Mouse (Mus musculus) MEL (cell line): ENCODE measurements around the gene Xirp2. TPM values are rescaled to one million over a fixed set of nuclear protein-coding genes. Genes with fewer than 3 reads are reported as not detected.

Experiments
- DNase-seq: peaks from one replicate; pipeline ENCODE4 v3.0.0; 2011; ENCODE audit warnings: low read depth, low spot score
- H3K27ac ChIP-seq: 2 replicates; pipeline ENCODE4 v1.5.1; 2012; ENCODE audit warnings: low read depth, mild to moderate bottlenecking, control low read depth, low read length, moderate library complexity; ENCODE audit not compliant: control insufficient read depth
- H3K27me3 ChIP-seq, 2 experiments: fragments of 150-350 bp in 1 of 2; sonication (generic) in 1 of 2; 2 replicates each; pipeline ENCODE4 v1.6.1; 2012; ENCODE audit warnings: low read length in 2 of 2, mild to moderate bottlenecking in 2 of 2, improper control_type of control experiment in 1 of 2, moderate library complexity in 1 of 2; ENCODE audit not compliant: insufficient read depth in 2 of 2, control insufficient read depth in 1 of 2
- H3K36me3 ChIP-seq, 2 experiments: 2 replicates each; pipeline ENCODE4 v1.6.1; 2012 to 2014; ENCODE audit warnings: low read length in 2 of 2, improper control_type of control experiment in 1 of 2, inconsistent platforms in 1 of 2, mild to moderate bottlenecking in 1 of 2; ENCODE audit not compliant: insufficient read depth in 2 of 2, control insufficient read depth in 1 of 2
- H3K4me1 ChIP-seq, 2 experiments: fragments of 150-350 bp in 1 of 2; sonication (generic) in 1 of 2; 2 replicates each; pipeline ENCODE4 v1.6.1; 2012; ENCODE audit warnings: low read length in 2 of 2, improper control_type of control experiment in 1 of 2, mild to moderate bottlenecking in 1 of 2; ENCODE audit not compliant: insufficient read depth in 2 of 2, control insufficient read depth in 1 of 2
- H3K4me3 ChIP-seq, 2 experiments: fragments of 150-350 bp in 1 of 2; sonication (generic) in 1 of 2; 2 replicates each; pipeline ENCODE4 v1.5.1; 2012; ENCODE audit warnings: low read depth in 2 of 2, low read length in 2 of 2, mild to moderate bottlenecking in 2 of 2, moderate library complexity in 2 of 2, control low read depth in 1 of 2, improper control_type of control experiment in 1 of 2; ENCODE audit not compliant: control insufficient read depth in 1 of 2, insufficient read depth in 1 of 2
- H3K79me2 ChIP-seq: 2 replicates; pipeline ENCODE4 v1.6.1; 2012; ENCODE audit warnings: mild to moderate bottlenecking, low read length, moderate library complexity; ENCODE audit not compliant: control insufficient read depth, poor library complexity, insufficient read depth
- H3K9ac ChIP-seq: 2 replicates; pipeline ENCODE4 v1.6.1; 2012; ENCODE audit warnings: low read depth, mild to moderate bottlenecking, control low read depth, low read length, moderate library complexity; ENCODE audit not compliant: control insufficient read depth, poor library complexity, severe bottlenecking
- H3K9me3 ChIP-seq: fragments of 150-350 bp; sonication (generic); replicated peaks from 2 replicates; pipeline ENCODE4 v1.6.1; 2012; ENCODE audit warnings: mild to moderate bottlenecking, low read length, improper control_type of control experiment, moderate library complexity; ENCODE audit not compliant: insufficient read depth
- BHLHE40 ChIP-seq: IDR thresholded peaks from 2 replicates; pipeline ENCODE4 v1.6.1; 2012; ENCODE audit warnings: low read depth, mild to moderate bottlenecking, inconsistent platforms, low read length, improper control_type of control experiment, borderline replicate concordance
- CHD1 ChIP-seq: IDR thresholded peaks from 2 replicates; pipeline ENCODE4 v1.6.1; 2012; ENCODE audit warnings: low read depth, mild to moderate bottlenecking, inconsistent platforms, low read length, improper control_type of control experiment
- ELF1 ChIP-seq: IDR thresholded peaks from 2 replicates; pipeline ENCODE4 v1.6.1; 2014; ENCODE audit warnings: low read depth, mild to moderate bottlenecking, inconsistent platforms, low read length, improper control_type of control experiment, moderate library complexity
- ETS1 ChIP-seq: IDR thresholded peaks from 2 replicates; pipeline ENCODE4 v1.6.1; 2012; ENCODE audit warnings: low read depth, mild to moderate bottlenecking, inconsistent platforms, low read length, improper control_type of control experiment, moderate library complexity
- GATA1 ChIP-seq: IDR thresholded peaks from 2 replicates; pipeline ENCODE4 v1.6.1; 2011; ENCODE audit warnings: low read depth, low read length, improper control_type of control experiment
- HCFC1 ChIP-seq: IDR thresholded peaks from 2 replicates; pipeline ENCODE4 v1.6.1; 2012; ENCODE audit warnings: low read depth, mild to moderate bottlenecking, inconsistent platforms, low read length, improper control_type of control experiment, moderate library complexity
- KAT2A ChIP-seq: conservative IDR thresholded peaks from 2 replicates; pipeline ENCODE4 v1.6.1; 2012; ENCODE audit warnings: low read depth, low read length, improper control_type of control experiment, inconsistent platforms
- MAZ ChIP-seq: IDR thresholded peaks from 2 replicates; pipeline ENCODE4 v1.6.1; 2012; ENCODE audit warnings: low read depth, mild to moderate bottlenecking, inconsistent platforms, low read length, improper control_type of control experiment
- MEF2A ChIP-seq: IDR thresholded peaks from 2 replicates; pipeline ENCODE4 v1.6.1; 2014; ENCODE audit warnings: low read depth, mild to moderate bottlenecking, inconsistent platforms, low read length, improper control_type of control experiment; ENCODE audit not compliant: poor library complexity, insufficient replicate concordance, severe bottlenecking; ENCODE audit errors: extremely low read depth
- MXI1 ChIP-seq: IDR thresholded peaks from 2 replicates; pipeline ENCODE4 v1.6.1; 2011; ENCODE audit warnings: mild to moderate bottlenecking, low read depth, low read length, improper control_type of control experiment
- MYB ChIP-seq: IDR thresholded peaks from 2 replicates; pipeline ENCODE4 v1.6.1; 2011; ENCODE audit warnings: mild to moderate bottlenecking, low read depth, low read length, improper control_type of control experiment
- MYC ChIP-seq: IDR thresholded peaks from 2 replicates; pipeline ENCODE4 v1.6.1; 2011; ENCODE audit warnings: low read depth, mild to moderate bottlenecking, low read length, improper control_type of control experiment, moderate library complexity
- NELFE ChIP-seq: IDR thresholded peaks from 2 replicates; pipeline ENCODE4 v1.6.1; 2011; ENCODE audit warnings: low read depth, low read length, improper control_type of control experiment
- NRF1 ChIP-seq: IDR thresholded peaks from 2 replicates; pipeline ENCODE4 v1.6.1; 2014; ENCODE audit warnings: low read depth, mild to moderate bottlenecking, inconsistent platforms, low read length, improper control_type of control experiment, moderate library complexity; ENCODE audit not compliant: poor library complexity, insufficient read depth, severe bottlenecking
- POLR2AphosphoS2 ChIP-seq: IDR thresholded peaks from 2 replicates; pipeline ENCODE4 v1.6.1; 2011; ENCODE audit warnings: low read length, improper control_type of control experiment
- POLR2AphosphoS5 ChIP-seq: IDR thresholded peaks from 2 replicates; pipeline ENCODE4 v1.6.1; 2012; ENCODE audit warnings: low read depth, borderline replicate concordance, mild to moderate bottlenecking, inconsistent platforms, low read length, moderate library complexity, mixed read lengths
- SIN3A ChIP-seq: IDR thresholded peaks from 2 replicates; pipeline ENCODE4 v1.6.1; 2012; ENCODE audit warnings: low read length, improper control_type of control experiment, inconsistent platforms
- SMC3 ChIP-seq: IDR thresholded peaks from 2 replicates; pipeline ENCODE4 v1.6.1; 2011; ENCODE audit warnings: low read depth, low read length, improper control_type of control experiment
- TAL1 ChIP-seq: IDR thresholded peaks from 2 replicates; pipeline ENCODE4 v1.6.1; 2012; ENCODE audit warnings: mild to moderate bottlenecking, inconsistent platforms, low read length, moderate library complexity, mixed read lengths
- TBP ChIP-seq: IDR thresholded peaks from 2 replicates; pipeline ENCODE4 v1.8.0; 2011; ENCODE audit warnings: low read depth, low read length, improper control_type of control experiment
- TCF12 ChIP-seq: IDR thresholded peaks from 2 replicates; pipeline ENCODE4 v1.6.1; 2014; ENCODE audit warnings: low read depth, mild to moderate bottlenecking, inconsistent platforms, low read length, improper control_type of control experiment, moderate library complexity
- UBTF ChIP-seq: IDR thresholded peaks from 2 replicates; pipeline ENCODE4 v1.6.1; 2012; ENCODE audit warnings: low read depth, mild to moderate bottlenecking, inconsistent platforms, low read length, improper control_type of control experiment, moderate library complexity, borderline replicate concordance; ENCODE audit not compliant: insufficient read depth
- USF1 ChIP-seq: IDR thresholded peaks from 2 replicates; pipeline ENCODE4 v1.6.1; 2014; ENCODE audit warnings: low read depth, mild to moderate bottlenecking, inconsistent platforms, low read length, improper control_type of control experiment, moderate library complexity
- USF2 ChIP-seq, 2 experiments: IDR thresholded peaks; 2 replicates each; pipeline ENCODE4 v1.6.1; 2011 to 2012; ENCODE audit warnings: improper control_type of control experiment in 2 of 2, low read length in 2 of 2, borderline replicate concordance in 1 of 2, inconsistent platforms in 1 of 2, low read depth in 1 of 2, mild to moderate bottlenecking in 1 of 2; ENCODE audit not compliant: insufficient read depth in 1 of 2
- ZC3H11A ChIP-seq: IDR thresholded peaks from 2 replicates; pipeline ENCODE4 v1.6.1; 2012; ENCODE audit warnings: low read depth, mild to moderate bottlenecking, inconsistent platforms, low read length, improper control_type of control experiment
- ZMIZ1 ChIP-seq: IDR thresholded peaks from 2 replicates; pipeline ENCODE4 v1.6.1; 2012; ENCODE audit warnings: low read depth, mild to moderate bottlenecking, inconsistent platforms, low read length, improper control_type of control experiment, moderate library complexity
- polyA plus RNA-seq, 2 experiments: library from polyadenylated mRNA; stranded (reverse) in 1 of 2; unstranded in 1 of 2; fragments of >175 nt in 1 of 2; fragments of >200 nt in 1 of 2; gene quantifications; 2 replicates each; pipeline versions ENCODE4 v1.2.1 to v1.2.4; 2012; ENCODE audit warnings: low replicate concordance in 2 of 2, low read depth in 1 of 2; ENCODE audit not compliant: insufficient read length in 2 of 2, insufficient read depth in 1 of 2, missing spikeins in 1 of 2
- total RNA-seq: library from RNA; depleted of rRNA; stranded (reverse); fragments of 300-350 nt; gene quantifications from 2 replicates; pipeline ENCODE4 v1.2.3, GENCODE M21; 2012

The Xirp2 gene
- total and polyA plus RNA-seq, 3 experiments, result not detected

DNA sequence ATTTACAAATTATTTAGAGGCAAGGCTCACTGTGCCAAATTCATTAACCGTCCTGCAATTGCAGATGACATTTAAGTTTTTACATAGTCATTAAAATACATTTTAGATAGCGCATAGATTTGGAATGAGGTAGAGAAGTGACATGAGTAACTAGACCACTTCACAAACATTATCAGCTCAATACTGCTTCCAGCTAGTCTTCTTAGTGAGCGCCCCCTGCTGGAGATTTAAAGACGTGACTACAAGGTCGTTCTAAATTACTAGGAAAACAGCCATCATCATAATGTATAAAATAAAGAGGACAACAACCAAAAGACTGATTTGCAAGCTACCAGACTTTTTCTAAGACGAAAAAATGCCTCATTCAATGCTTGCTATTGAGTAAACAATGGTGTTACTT, 32.0 kb downstream of the Xirp2 start (continued):
- TF ChIP-seq POLR2AphosphoS2, result no peak
- TF ChIP-seq GATA1, result no peak
- no peak for TF ChIP-seq UBTF
- TF ChIP-seq ETS1, result no peak
- TF ChIP-seq BHLHE40, result no peak
- peak; percentile 52 for TF ChIP-seq SMC3

GRCm38 (mm10) chr2:67481051-67481450, 35.2 kb downstream of the Xirp2 start:
- TF ChIP-seq KAT2A, result no peak
- no peak for TF ChIP-seq MXI1
- no peak for TF ChIP-seq SIN3A
- no peak for TF ChIP-seq MYB
- TF ChIP-seq, all 39 proteins: peak for 0
- Histone ChIP-seq H3K9ac (no peak overlapping the region), H3K36me3 (no peaks in the 10 kb centered on the region), H3K27me3 (no peaks in the 10 kb centered on the region), H3K4me3 (no peak overlapping the region), H3K4me1 (no peaks in the 10 kb centered on the region), H3K79me2 (no peaks in the 10 kb centered on the region), H3K27ac (no peak overlapping the region), H3K9me3 (no peaks in the 10 kb centered on the region)
- DNase-seq, result no peak

DNA sequence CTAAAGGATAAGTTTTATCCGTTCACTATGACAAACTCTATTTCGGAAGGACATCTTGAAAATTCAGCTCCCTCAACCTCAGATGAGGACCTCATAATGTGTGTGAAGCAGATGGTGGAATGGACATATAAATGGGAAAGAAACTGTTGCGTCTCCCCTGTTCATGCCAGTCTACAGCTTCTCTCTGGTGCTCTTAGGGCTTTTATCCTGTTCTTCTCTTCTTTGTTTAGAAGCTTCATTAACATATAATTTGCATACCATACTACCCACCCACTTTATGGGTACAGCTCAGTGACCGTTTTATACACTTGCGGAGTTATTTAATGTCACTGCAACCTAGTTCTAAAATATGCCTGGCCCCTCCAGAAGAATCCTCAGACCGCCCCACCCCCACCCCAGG, 40.9 kb downstream of the Xirp2 start:
- no peak overlapping the region for H3K9ac ChIP-seq
- H3K36me3 ChIP-seq, result no peaks in the 10 kb centered on the region
- TF ChIP-seq TAL1 (no peak), USF2 (IDR thresholded peaks at IDR 0.05; ENCODE audit: borderline replicate concordance in 1 of 2, insufficient read depth in 1 of 2, low read depth in 1 of 2, low read length in 2 of 2) (no peak), ZMIZ1 (no peak), NRF1 (no peak), POLR2AphosphoS5 (no peak), HCFC1 (no peak), MYC (no peak), MAZ (no peak), NELFE (no peak), CHD1 (no peak), MEF2A (no peak), MYB (no peak), ZC3H11A (no peak), TBP (no peak), USF1 (no peak), POLR2AphosphoS2 (no peak), TCF12 (no peak), ELF1 (no peak), KAT2A (no peak)
- no peak overlapping the region for H3K27ac ChIP-seq
- H3K9me3 ChIP-seq, result no peaks in the 10 kb centered on the region
- no peaks in the 10 kb centered on the region for H3K4me1 ChIP-seq
- no peak for DNase-seq
- no peaks in the 10 kb centered on the region for H3K27me3 ChIP-seq
- H3K4me3 ChIP-seq, result no peak overlapping the region
- no peaks in the 10 kb centered on the region for H3K79me2 ChIP-seq
